Mouse (Mus musculus) kidney, postnatal 4 days (tissue): ENCODE measurements around the gene Pex26.

Source experiments
- DNase-seq, 2 experiments: peaks; one replicate each; pipeline ENCODE4 v3.0.0; 2021; ENCODE audit warnings: mixed read lengths in 2 of 2

The Pex26 gene

DNA sequence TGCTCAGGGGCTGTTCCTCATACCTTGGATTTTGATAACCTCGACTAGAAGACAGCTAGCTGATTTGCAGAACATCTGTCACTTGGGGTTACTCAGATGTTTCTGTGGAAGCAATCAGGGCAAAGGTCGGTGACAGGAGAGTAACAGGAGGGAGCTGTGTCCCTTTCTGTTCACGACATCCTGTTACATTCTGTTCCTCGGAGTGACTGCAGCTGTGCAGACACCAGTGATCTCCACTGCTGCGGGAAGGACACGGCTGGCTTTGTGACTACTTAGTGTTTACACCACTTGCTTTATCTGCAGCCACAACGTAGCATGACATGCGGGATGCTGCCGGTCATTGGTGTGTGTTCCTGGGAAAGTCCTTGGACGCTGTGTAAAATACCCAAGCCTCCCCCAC lies 59.7 kb downstream of the Pex26 start:
- peak in 1 of 2 experiments; percentile 12 for DNase-seq

DNA sequence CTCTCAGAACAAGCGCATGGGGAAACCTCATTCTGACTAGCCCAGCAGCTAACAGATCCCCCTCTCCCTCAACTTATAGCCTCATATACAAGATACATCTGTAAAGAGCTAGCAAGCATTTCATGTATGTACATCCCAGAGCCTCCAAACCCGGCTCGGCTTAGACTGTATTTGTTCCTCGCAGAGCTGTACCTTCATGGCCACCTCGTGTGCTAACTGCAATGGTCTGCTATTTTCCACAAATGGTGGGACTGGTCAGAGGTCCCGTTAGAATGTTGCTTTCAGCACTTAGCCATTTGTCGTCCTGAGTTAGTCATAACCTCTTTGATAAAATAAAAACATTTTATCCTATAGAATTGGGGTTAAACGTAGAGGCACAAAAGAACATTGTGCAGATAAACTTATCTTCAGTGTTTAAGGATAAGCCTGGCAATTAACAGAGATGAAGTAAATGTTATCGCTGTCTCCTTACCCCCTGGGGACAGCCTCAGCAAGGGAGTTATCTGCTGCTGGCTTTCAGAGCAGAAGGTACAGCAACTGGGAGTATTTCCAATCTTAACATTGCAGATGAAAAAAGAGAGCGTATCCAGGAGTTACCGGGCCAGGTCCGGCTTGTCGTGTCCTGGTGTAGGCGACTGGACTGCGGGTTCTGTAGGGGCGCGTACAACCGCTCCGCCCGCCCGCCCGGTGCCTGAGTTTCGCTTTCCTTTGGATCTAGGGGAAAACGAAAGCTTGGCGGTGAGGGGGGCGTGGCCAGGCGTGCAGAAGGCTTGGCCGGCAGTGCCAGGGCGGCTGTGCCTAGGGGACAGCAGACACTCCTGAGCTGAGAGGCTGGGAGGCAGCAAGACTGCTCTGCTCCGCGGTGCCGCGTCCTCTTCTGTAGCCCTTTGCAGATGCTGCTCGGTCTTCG lies 61.9 kb downstream of the Pex26 start, which contains the start of gene Usp18:
Gene Usp18 (plus strand): TSS at position 780 of the 910 bp plus-strand sequence.
- DNase-seq, result peak; percentile 92 to 95

DNA sequence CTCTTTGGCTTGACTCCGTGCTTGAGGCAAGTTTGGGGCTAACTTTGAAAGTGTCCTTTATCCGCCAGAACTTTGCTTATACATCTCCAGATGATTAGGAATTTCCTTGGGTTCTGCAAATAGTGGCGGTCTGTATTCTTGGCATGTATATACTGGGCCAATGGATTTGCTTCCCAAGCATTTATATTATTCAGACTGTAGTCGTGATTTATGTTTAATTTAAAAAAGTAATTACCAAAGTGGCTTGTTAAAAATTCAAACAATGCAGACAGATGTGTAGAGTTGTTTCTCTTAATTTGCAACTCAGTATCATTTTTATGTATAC lies 62.5 kb downstream of the Pex26 start:
- no peak for DNase-seq
